ENCODE assay signal across 31 mouse cellular contexts in the genomic region with DNA sequence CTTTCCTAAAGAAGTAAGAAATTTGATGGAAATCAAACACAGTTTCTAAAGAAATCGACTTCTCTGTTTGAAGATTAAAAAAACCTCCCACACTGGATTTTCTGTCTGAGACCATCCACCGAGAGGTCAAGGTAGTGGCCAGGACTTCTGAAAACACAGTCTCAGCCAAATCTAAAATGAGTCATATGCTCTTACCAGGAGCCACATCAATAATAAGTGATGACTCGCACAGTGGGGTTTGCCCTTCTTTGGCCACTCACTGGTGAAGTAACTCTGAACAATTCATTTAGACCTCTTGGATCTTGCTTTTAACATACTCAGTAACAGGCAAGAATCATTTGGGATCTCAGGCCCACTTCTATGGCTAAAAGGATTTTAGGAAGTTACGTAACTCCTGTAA. TPM values are rescaled to one million over a fixed set of nuclear protein-coding genes. Genes with fewer than 3 reads are reported as not detected.
DNase-seq lines count a peak whose midpoint lies in the region; ATAC-seq and TF ChIP-seq lines count a peak whose summit lies in the region.
"Had no signal": no experiment of that assay in that cellular context is flagged by ENCODE, and none has a peak within 500 bp of the region (broad histone marks: within the 10 kb centered on the region; RNA-seq: fewer than 3 reads in every experiment).

No protein-coding gene starts in this region.

- no peaks in the 10 kb centered on the region for H3K27me3 ChIP-seq in Patski
- H3K27me3 ChIP-seq in hindbrain, embryonic 14.5 days (ENCODE audit: control insufficient read depth, insufficient read depth, low read length): no peaks in the 10 kb centered on the region
- H3K27me3 ChIP-seq: embryonic facial prominence, embryonic 13.5 days; heart, embryonic 13.5 days; limb, embryonic 15.5 days; liver, embryonic 13.5 days had no signal

- POLR2A ChIA-PET in Patski (lab: Charles Lee): no interaction called here

- DNase-seq in 3134 (ENCODE audit: extremely low read depth, insufficient read length, low spot score): peak; percentile 19
- DNase-seq in 416B (ENCODE audit: low read depth): peak; percentile 18
- peak; percentile 70 for DNase-seq in Patski (ENCODE audit: low read depth, low spot score)
- peak; percentile 54 for DNase-seq in fibroblast of lung, adult 2 months (ENCODE audit: low read depth)
- DNase-seq in left cerebral cortex, adult 2 months (ENCODE audit: extremely low spot score in 1 of 2, low spot score in 2 of 2): no peak
- DNase-seq in hindbrain, embryonic 14.5 days (ENCODE audit: low spot score): no peak
- DNase-seq in heart, postnatal 25 days (ENCODE audit: low spot score): no peak
- DNase-seq: cerebellum, adult 8-10 months; gastrocnemius, adult 2 months; gastrocnemius, postnatal 36 days; heart, adult 2 months; heart, postnatal 10 days; kidney, adult 2 months; kidney, postnatal 4 days; layer of hippocampus, postnatal 36 days; liver, embryonic 13.5 days; lung, adult 18-20 months; midbrain, embryonic 14.5 days; thymus, adult 2 months; thymus, postnatal 36 days had no signal

- CTCF ChIA-PET in Patski (lab: Charles Lee): no interaction called here

- no peaks in the 10 kb centered on the region for H3K9me3 ChIP-seq in hindbrain, embryonic 14.5 days (ENCODE audit: control insufficient read depth, low read length)
- H3K9me3 ChIP-seq: embryonic facial prominence, embryonic 13.5 days; limb, embryonic 10.5 days; limb, embryonic 15.5 days; liver, embryonic 13.5 days had no signal

- H3K4me1 ChIP-seq in hindbrain, embryonic 14.5 days (replicated peaks; ENCODE audit: control insufficient read depth, insufficient read depth, low read length): no peaks in the 10 kb centered on the region
- H3K4me1 ChIP-seq: embryonic facial prominence, embryonic 13.5 days; hindbrain, embryonic 10.5 days; limb, embryonic 10.5 days; limb, embryonic 15.5 days; liver, embryonic 13.5 days had no signal

- intact Hi-C loops in left cerebral cortex, adult 2 months (cut with DNase I): no loop called here
- intact Hi-C loops in heart, postnatal 25 days (cut with DNase I): no loop called here

- no peak overlapping the region for H3K4me3 ChIP-seq in left cerebral cortex, adult 2 months
- H3K4me3 ChIP-seq in hindbrain, embryonic 14.5 days (replicated peaks; ENCODE audit: low read length): no peak overlapping the region
- H3K4me3 ChIP-seq: embryonic facial prominence, embryonic 13.5 days; gastrocnemius, adult 2 months; heart, adult 2 months; heart, embryonic 13.5 days; hindbrain, embryonic 10.5 days; limb, embryonic 10.5 days; limb, embryonic 15.5 days; liver, embryonic 13.5 days had no signal

- TF ChIP-seq CTCF in Patski (IDR thresholded peaks at IDR 0.05): no peak
- no peak for TF ChIP-seq CTCF in left cerebral cortex, adult 2 months (IDR thresholded peaks at IDR 0.05)

- 94% methylated on average over 4 of the region's 4 CpGs for WGBS in hindbrain, embryonic 14.5 days

- H3K4me2 ChIP-seq in hindbrain, embryonic 14.5 days (replicated peaks): no peak overlapping the region
- H3K4me2 ChIP-seq: embryonic facial prominence, embryonic 13.5 days; heart, embryonic 13.5 days; limb, embryonic 15.5 days; liver, embryonic 13.5 days had no signal

- ATAC-seq in Patski: peak; percentile 76
- no peak for ATAC-seq in hindbrain, embryonic 14.5 days (ENCODE audit: low FRiP score)
- ATAC-seq: forebrain, embryonic 16.5 days; hindbrain, embryonic 16.5 days; lung, postnatal 0 days had no signal

- H3K36me3 ChIP-seq in hindbrain, embryonic 14.5 days (replicated peaks; ENCODE audit: control insufficient read depth, insufficient read depth): no peaks in the 10 kb centered on the region
- H3K36me3 ChIP-seq: embryonic facial prominence, embryonic 13.5 days; heart, embryonic 13.5 days; hindbrain, embryonic 10.5 days; limb, embryonic 10.5 days; limb, embryonic 15.5 days; liver, embryonic 13.5 days had no signal

- H3K27ac ChIP-seq in left cerebral cortex, adult 2 months: no peak overlapping the region
- no peak overlapping the region for H3K27ac ChIP-seq in hindbrain, embryonic 14.5 days
- H3K27ac ChIP-seq: embryonic facial prominence, embryonic 13.5 days; gastrocnemius, adult 2 months; heart, adult 2 months; heart, embryonic 13.5 days; hindbrain, embryonic 10.5 days; limb, embryonic 10.5 days; limb, embryonic 15.5 days; liver, embryonic 13.5 days; macrophage had no signal

- in situ Hi-C loops in Patski (cut with MboI; ENCODE audit: low pct_unique_long_range_greater_than_20kb): no loop called here

- H3K9ac ChIP-seq in hindbrain, embryonic 14.5 days: no peak overlapping the region
- H3K9ac ChIP-seq: embryonic facial prominence, embryonic 13.5 days; heart, embryonic 13.5 days; limb, embryonic 15.5 days; liver, embryonic 13.5 days had no signal

RNA-seq across cellular contexts. Expression of a gene that starts 23.6 kb away (rescaled TPM):
- 38.0 TPM for polyA plus RNA-seq in Patski (2021)
- total RNA-seq in left cerebral cortex, adult 2 months (2021): 10 to 100 TPM; 60.1 to 70.5 TPM
- 113 and 123 TPM in 2 replicates for polyA plus RNA-seq in hindbrain, embryonic 14.5 days (2014; fragmentation: Nextera tagmentation; extraction: Ambion mirVana)
- total RNA-seq in heart, postnatal 25 days (2021): 10 to 100 TPM; 40.2 to 46.7 TPM
- total RNA-seq: MEL had no signal

RNA-seq across cellular contexts. Expression of a gene that starts 33.7 kb away (rescaled TPM):
- polyA plus RNA-seq in Patski (2021): 6.9 TPM
- 100 to 1,000 TPM; 878 to 888 TPM for total RNA-seq in left cerebral cortex, adult 2 months (2021)
- polyA plus RNA-seq in hindbrain, embryonic 14.5 days (2014; fragmentation: Nextera tagmentation; extraction: Ambion mirVana): 1,396 and 1,527 TPM in 2 replicates
- total RNA-seq in heart, postnatal 25 days (2021): 1 to 10 TPM; 7.4 to 8.2 TPM
- total RNA-seq: MEL; monocyte, adult 5-6 weeks had no signal
- polyA plus RNA-seq: macrophage had no signal

Comparison
In these comparisons a context has a peak if more than half of its experiments do, and no peak if none do; other contexts are left out.
1. DNase-seq: peak in 3134 (single experiment), 416B (single experiment), Patski (single experiment) and fibroblast of lung, adult 2 months (single experiment); none in left cerebral cortex, adult 2 months (0 of 2), hindbrain, embryonic 14.5 days (single experiment) and heart, postnatal 25 days (single experiment).
2. RNA of a gene that starts 33.7 kb away (total RNA-seq): 878 to 888 TPM in left cerebral cortex, adult 2 months; 7.4 to 8.2 TPM in heart, postnatal 25 days; every median in the first group is over 10 times any median in the second.